Mouse (Mus musculus) heart, adult 2 months (tissue): ENCODE data around the gene Setdb1.

Source experiments
- CTCF ChIP-seq: fragments of 200-600 bp; IDR thresholded peaks from 2 replicates; pipeline ENCODE4 v1.8.1; 2022; ENCODE audit warnings: antibody characterized with exemption, mild to moderate bottlenecking, moderate library complexity
- EP300 ChIP-seq: fragments of 200-500 bp; IDR thresholded peaks from 2 replicates; pipeline ENCODE4 v1.6.1; 2011; ENCODE audit warnings: low read depth, low read length, control low read depth; ENCODE audit not compliant: insufficient read depth
- POLR2A ChIP-seq: fragments of 200-500 bp; IDR thresholded peaks from 2 replicates; pipeline ENCODE4 v1.6.1; 2011; ENCODE audit warnings: mild to moderate bottlenecking, low read depth, low read length, control low read depth; ENCODE audit not compliant: insufficient read depth

- TF ChIP-seq CTCF (no peak), POLR2A (no peak), EP300 (no peak)
Observed at GRCm38 (mm10) chr3:95385401-95386075, 28.5 kb upstream of the Setdb1 start.
